Mouse (Mus musculus) adrenal gland, adult 10 weeks (tissue): Measurements from ENCODE around the gene Mrgpra2b. TPM values are rescaled to one million over a fixed set of nuclear protein-coding genes. Genes with fewer than 3 reads are reported as not detected.

Experiments
- polyA plus RNA-seq: library from polyadenylated mRNA; stranded (reverse); fragments of 350-450 nt; fragmentation: Illumina TruSeq; extraction: RNeasy Lipid Tissue Mini Kit (QIAGEN cat#74804); gene quantifications from one replicate; pipeline ENCODE4 v1.2.3, GENCODE M21; 2014; ENCODE audit warnings: low read depth, low replicate concordance

Mrgpra2b gene
- polyA plus RNA-seq = not detected

DNA sequence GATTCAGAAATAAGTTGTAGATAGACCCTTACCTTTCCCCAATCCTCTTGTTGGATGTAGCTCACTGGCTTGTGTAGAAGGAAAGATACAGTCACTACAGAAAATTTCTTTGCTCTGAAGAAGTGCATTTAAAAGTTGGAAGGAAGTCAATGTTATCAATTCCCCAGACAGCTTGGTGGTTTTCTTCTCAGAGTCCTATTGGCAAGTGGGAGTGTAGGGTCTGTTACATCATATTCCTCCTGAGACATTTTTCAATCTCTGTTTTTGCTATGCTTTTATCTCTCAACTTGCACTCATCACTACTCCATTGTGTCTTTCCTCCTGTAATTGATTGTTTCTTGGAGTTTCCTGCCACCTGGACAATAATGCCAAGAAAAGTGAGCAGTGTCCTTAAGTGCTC is at the start of gene Mrgpra2b:
Gene Mrgpra2b, minus strand, starts transcription at position 101 of the 400 bp plus-strand sequence.

GRCm38 (mm10) chr7:47452015-47452414 is 76.6 kb downstream of the Mrgpra2b start, which contains the start of gene Mrgpra2a:
Gene Mrgpra2a (minus strand): TSS chr7:47452139.

Other genes starting within 250 kb of the Mrgpra2b start
- not detected for gene Mrgpra1, start 174.6 kb downstream of the Mrgpra2b start, polyA plus RNA-seq
- gene Mrgpra2a, start 76.7 kb downstream of the Mrgpra2b start, polyA plus RNA-seq = not detected
- gene Mrgpra3, start 72.5 kb upstream of the Mrgpra2b start, polyA plus RNA-seq = not detected